Mouse (Mus musculus): ENCODE results near the gene Fam126b. TPM values are rescaled to one million over a fixed set of nuclear protein-coding genes. Genes with fewer than 3 reads are reported as not detected.

Fam126b gene
- total and polyA plus RNA-seq, 2 experiments from 2014 or later, result 11.7 to 18.1 TPM

DNA sequence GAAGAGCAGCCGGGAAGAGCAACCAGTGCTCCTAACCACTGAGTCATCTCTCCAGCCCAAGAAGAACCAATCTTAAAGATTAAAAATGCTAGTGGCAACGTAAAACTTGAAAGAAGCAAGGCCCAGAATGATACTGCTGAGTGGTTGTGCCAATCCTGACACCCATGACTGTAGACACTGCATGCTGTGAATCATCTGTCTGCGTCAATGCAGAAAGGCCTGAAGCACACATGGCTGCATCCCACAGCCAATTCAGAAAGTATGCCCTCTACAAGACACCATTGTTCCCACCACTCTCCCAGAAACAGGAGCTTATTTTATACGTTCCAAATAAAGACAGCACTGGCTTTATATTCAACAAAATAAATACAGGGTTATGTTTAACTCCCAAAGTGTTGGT lies 103.5 kb downstream of the Fam126b start:
- no peaks in the 10 kb centered on the region for H3K27me3 ChIP-seq (ENCODE audit: insufficient read depth, low read length)
- H3K27ac ChIP-seq (ENCODE audit: low read depth, low read length), result no peak overlapping the region
- no peak overlapping the region for H3K4me3 ChIP-seq (ENCODE audit: low read depth, low read length)
- no peak for ATAC-seq (ENCODE audit: low FRiP score)
- no peak for TF ChIP-seq CTCF (IDR thresholded peaks at IDR 0.05)
- H3K4me1 ChIP-seq (ENCODE audit: insufficient read depth, low read length), result no peaks in the 10 kb centered on the region
- no peak overlapping the region for H3K4me2 ChIP-seq (ENCODE audit: low read depth, low read length, poor library complexity, severe bottlenecking)
- H3K36me3 ChIP-seq (ENCODE audit: insufficient read depth, low read length), result peaks cover 51% of the 10 kb centered on the region
- no peak overlapping the region for H3K9ac ChIP-seq (replicated peaks; ENCODE audit: low read length, poor library complexity, severe bottlenecking)
- H3K9me3 ChIP-seq (ENCODE audit: low read length), result no peaks in the 10 kb centered on the region
- DNase-seq (ENCODE audit: low spot score), result no peak
- WGBS, result 93% methylated on average over 4 of the region's 4 CpGs

DNA sequence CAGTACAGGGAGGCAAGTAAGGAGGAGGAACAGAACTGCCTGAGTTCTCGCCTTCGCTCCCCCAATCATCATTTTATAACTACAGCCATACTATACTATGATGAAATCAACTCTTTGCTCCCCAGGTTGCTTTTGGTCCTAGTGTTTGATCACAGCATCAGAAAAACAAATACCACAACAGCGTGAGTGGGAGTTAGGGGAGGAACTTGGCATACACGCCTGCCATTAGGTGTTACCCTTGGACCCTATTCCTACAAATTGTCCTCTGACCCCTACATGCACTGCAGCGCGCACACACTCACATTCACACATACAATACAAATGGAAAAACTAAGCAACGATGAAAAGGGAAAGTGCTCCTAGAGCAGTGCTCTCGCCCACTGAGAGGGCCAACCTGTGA lies 110.5 kb downstream of the Fam126b start:
- WGBS, result over 99% methylated on average over 8 of the region's 8 CpGs

More for the DNA sequence above, 110.5 kb downstream of the Fam126b start:
- DNase-seq (ENCODE audit: low spot score) (no peak), ATAC-seq (ENCODE audit: low FRiP score) (no peak)
- Histone ChIP-seq H3K27me3 (ENCODE audit: insufficient read depth, low read length) (no peaks in the 10 kb centered on the region), H3K4me3 (ENCODE audit: low read depth, low read length) (no peak overlapping the region), H3K4me2 (ENCODE audit: low read depth, low read length, poor library complexity, severe bottlenecking) (no peak overlapping the region), H3K27ac (ENCODE audit: low read depth, low read length) (no peak overlapping the region), H3K9ac (replicated peaks; ENCODE audit: low read length, poor library complexity, severe bottlenecking) (no peak overlapping the region), H3K36me3 (ENCODE audit: insufficient read depth, low read length) (peaks cover 58% of the 10 kb centered on the region), H3K4me1 (ENCODE audit: insufficient read depth, low read length) (no peaks in the 10 kb centered on the region), H3K9me3 (ENCODE audit: low read length) (no peaks in the 10 kb centered on the region)
- no peak for TF ChIP-seq CTCF (IDR thresholded peaks at IDR 0.05)

Other genes starting within 250 kb of the Fam126b start
- 251 and 312 TPM in 2 replicates for gene Bzw1, start 193.4 kb downstream of the Fam126b start, total RNA-seq (2014; rRNA removed)
- gene Bzw1, start 193.4 kb downstream of the Fam126b start, polyA plus RNA-seq (2015; fragmentation: Nextera tagmentation; extraction: Ambion mirVana), result 325 and 364 TPM in 2 replicates
- 85.5 and 135 TPM in 2 replicates for gene Clk1, start 162.3 kb downstream of the Fam126b start, total RNA-seq (2014; rRNA removed)
- gene Clk1, start 162.3 kb downstream of the Fam126b start, polyA plus RNA-seq (2015; fragmentation: Nextera tagmentation; extraction: Ambion mirVana), result 83.4 and 114 TPM in 2 replicates
- gene Nif3l1, start 141.2 kb downstream of the Fam126b start, total RNA-seq (2014; rRNA removed), result 28.7 and 39.8 TPM in 2 replicates
- 39.1 and 39.6 TPM in 2 replicates for gene Nif3l1, start 141.2 kb downstream of the Fam126b start, polyA plus RNA-seq (2015; fragmentation: Nextera tagmentation; extraction: Ambion mirVana)
- 19.9 and 21.9 TPM in 2 replicates for gene Ppil3, start 140.8 kb downstream of the Fam126b start, total RNA-seq (2014; rRNA removed)
- 40.4 and 44.2 TPM in 2 replicates for gene Ppil3, start 140.8 kb downstream of the Fam126b start, polyA plus RNA-seq (2015; fragmentation: Nextera tagmentation; extraction: Ambion mirVana)
- gene Orc2, start 81.2 kb downstream of the Fam126b start, total RNA-seq (2014; rRNA removed), result 45.1 and 84.8 TPM in 2 replicates
- 13.5 and 16.1 TPM in 2 replicates for gene Orc2, start 81.2 kb downstream of the Fam126b start, polyA plus RNA-seq (2015; fragmentation: Nextera tagmentation; extraction: Ambion mirVana)
- gene Ndufb3, start 61 bp upstream of the Fam126b start, total RNA-seq (2014; rRNA removed), result 87.1 and 89.2 TPM in 2 replicates
- gene Ndufb3, start 61 bp upstream of the Fam126b start, polyA plus RNA-seq (2015; fragmentation: Nextera tagmentation; extraction: Ambion mirVana), result 204 and 212 TPM in 2 replicates
- gene Als2cr12, start 109.7 kb upstream of the Fam126b start, total RNA-seq (2014; rRNA removed), result not detected in 2 replicates
- gene Als2cr12, start 109.7 kb upstream of the Fam126b start, polyA plus RNA-seq (2015; fragmentation: Nextera tagmentation; extraction: Ambion mirVana), result 0.16 TPM in 1 of 2 replicates, not detected in the other
- 15.3 and 17.4 TPM in 2 replicates for gene Cflar, start 125.2 kb upstream of the Fam126b start, total RNA-seq (2014; rRNA removed)
- 15.8 and 16.7 TPM in 2 replicates for gene Cflar, start 125.2 kb upstream of the Fam126b start, polyA plus RNA-seq (2015; fragmentation: Nextera tagmentation; extraction: Ambion mirVana)
- 2.2 and 2.5 TPM in 2 replicates for gene Casp8, start 209.1 kb upstream of the Fam126b start, total RNA-seq (2014; rRNA removed)
- gene Casp8, start 209.1 kb upstream of the Fam126b start, polyA plus RNA-seq (2015; fragmentation: Nextera tagmentation; extraction: Ambion mirVana), result 3.5 and 4.3 TPM in 2 replicates